Mouse (Mus musculus) hindbrain, embryonic 11.5 days (tissue): ENCODE data around the gene Cd24a. TPM values are rescaled to one million over a fixed set of nuclear protein-coding genes. Genes with fewer than 3 reads are reported as not detected.

Source experiments
- ATAC-seq: fragments of 200-750 bp; cut with Nextera tagmentation; 2 replicates; pipeline ENCODE4 v1.8.0; 2017; ENCODE audit warnings: mild to moderate bottlenecking, moderate TSS enrichment, moderate library complexity; ENCODE audit not compliant: low FRiP score
- DNase-seq: peaks from one replicate; pipeline ENCODE4 v3.0.0-alpha.2; 2015; ENCODE audit warnings: low spot score
- H3K27ac ChIP-seq: fragments of 300-500 bp; sonication (generic); 2 replicates; pipeline ENCODE4 v1.5.1; 2014; ENCODE audit warnings: mild to moderate bottlenecking, low read depth, low read length
- H3K27me3 ChIP-seq: fragments of 300-500 bp; sonication (generic); 2 replicates; pipeline ENCODE4 v1.6.1; 2014; ENCODE audit warnings: mild to moderate bottlenecking, low read length, moderate library complexity, mixed read lengths; ENCODE audit not compliant: control insufficient read depth, insufficient read depth
- H3K36me3 ChIP-seq: fragments of 300-500 bp; sonication (generic); 2 replicates; pipeline ENCODE4 v1.6.1; 2014; ENCODE audit warnings: mild to moderate bottlenecking, low read length, moderate library complexity, mixed read lengths; ENCODE audit not compliant: control insufficient read depth, insufficient read depth
- H3K4me1 ChIP-seq: fragments of 300-500 bp; sonication (generic); replicated peaks from 2 replicates; pipeline ENCODE4 v1.6.1; 2014; ENCODE audit warnings: low read length, mixed read lengths; ENCODE audit not compliant: control insufficient read depth, insufficient read depth
- H3K4me2 ChIP-seq: fragments of 300-500 bp; sonication (generic); replicated peaks from 2 replicates; pipeline ENCODE4 v1.6.1; 2014; ENCODE audit warnings: mild to moderate bottlenecking, low read depth, low read length
- H3K4me3 ChIP-seq: fragments of 300-500 bp; sonication (generic); 2 replicates; pipeline ENCODE4 v1.5.1; 2014; ENCODE audit warnings: low read depth, low read length
- H3K9ac ChIP-seq: fragments of 300-500 bp; sonication (generic); 2 replicates; pipeline ENCODE4 v1.6.1; 2014; ENCODE audit warnings: low read depth, low read length
- H3K9me3 ChIP-seq: fragments of 300-500 bp; sonication (generic); 2 replicates; pipeline ENCODE4 v1.6.1; 2016; ENCODE audit warnings: low read length; ENCODE audit not compliant: control insufficient read depth
- WGBS: fragments of 180-500 bp; shearing (Covaris S2); extraction: QIAGEN DNeasy Blood & Tissue Kit; methylation state at CpG from one replicate; pipeline ENCODE4 v1.1.7; 2014; 5-methylcytosine and 5-hydroxymethylcytosine counted together
- polyA plus RNA-seq: library from polyadenylated mRNA; unstranded; fragments of >200 nt; fragmentation: Nextera tagmentation; extraction: Ambion mirVana; gene quantifications from 2 replicates; pipeline ENCODE4 v1.2.1, GENCODE M21; 2014

Cd24a gene
- polyA plus RNA-seq, 1 experiment from 2014 or later, result 816 TPM

DNA sequence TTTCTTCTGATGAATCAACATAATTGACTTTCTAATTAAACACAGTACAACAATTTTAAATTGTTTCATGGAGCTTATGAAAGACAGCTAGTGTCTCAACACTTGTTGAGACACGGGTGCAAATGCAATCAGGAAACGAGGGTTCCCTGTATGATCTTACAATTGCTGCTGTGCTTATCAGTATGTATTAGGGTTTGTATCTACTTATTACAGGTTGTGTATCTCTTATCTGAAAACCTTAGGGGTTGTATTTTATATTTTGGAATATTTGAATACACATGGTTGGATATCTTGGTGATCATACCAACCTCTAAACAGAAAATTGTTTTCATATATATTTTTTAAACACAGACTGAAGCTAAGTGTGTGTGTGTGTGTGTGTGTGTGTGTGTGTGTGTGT, 16.1 kb downstream of the Cd24a start:
- Histone ChIP-seq H3K27ac (no peak overlapping the region), H3K4me2 (no peak overlapping the region), H3K4me1 (no peaks in the 10 kb centered on the region), H3K9ac (no peak overlapping the region), H3K36me3 (no peaks in the 10 kb centered on the region), H3K27me3 (no peaks in the 10 kb centered on the region), H3K4me3 (no peak overlapping the region), H3K9me3 (no peaks in the 10 kb centered on the region)
- DNase-seq, result no peak
- 89% methylated on average over 2 of the region's 2 CpGs for WGBS
- no peak for ATAC-seq

DNA sequence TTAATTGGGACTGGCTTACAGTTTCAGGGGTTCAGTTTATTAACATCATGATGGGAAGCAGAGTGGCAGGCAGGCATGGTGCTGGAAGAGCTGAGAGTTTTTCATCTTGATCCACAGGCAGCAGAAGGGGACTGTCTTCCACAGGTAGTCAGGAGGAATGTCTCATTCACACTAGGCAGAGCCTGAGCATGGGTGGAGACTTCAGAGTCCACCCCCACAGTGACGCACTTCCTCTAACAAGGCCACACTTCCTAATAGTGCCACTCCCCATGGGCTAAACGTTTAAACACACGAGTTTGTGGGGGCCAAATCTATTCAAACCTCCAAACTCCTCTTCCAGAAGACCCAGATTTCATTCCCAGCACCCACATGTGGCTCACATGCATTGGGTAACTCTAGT, 16.8 kb downstream of the Cd24a start:
- WGBS, result 76% methylated on average over 3 of the region's 3 CpGs
- no peak for DNase-seq
- Histone ChIP-seq H3K4me1 (no peaks in the 10 kb centered on the region), H3K9ac (no peak overlapping the region), H3K36me3 (no peaks in the 10 kb centered on the region), H3K4me2 (no peak overlapping the region), H3K9me3 (no peaks in the 10 kb centered on the region), H3K27me3 (no peaks in the 10 kb centered on the region), H3K4me3 (no peak overlapping the region), H3K27ac (no peak overlapping the region)
- no peak for ATAC-seq

- Histone ChIP-seq H3K4me1 (no peaks in the 10 kb centered on the region), H3K4me3 (no peak overlapping the region), H3K27me3 (no peaks in the 10 kb centered on the region), H3K4me2 (no peak overlapping the region), H3K9me3 (no peaks in the 10 kb centered on the region), H3K36me3 (no peaks in the 10 kb centered on the region), H3K27ac (no peak overlapping the region), H3K9ac (no peak overlapping the region)
- WGBS, result 78% methylated on average over 2 of the region's 2 CpGs
- no peak for ATAC-seq
- no peak for DNase-seq
Observed at GRCm38 (mm10) chr10:43598067-43598726, 20.1 kb downstream of the Cd24a start.

- no peak overlapping the region for H3K4me3 ChIP-seq
- no peak overlapping the region for H3K27ac ChIP-seq
- no peaks in the 10 kb centered on the region for H3K4me1 ChIP-seq
- no peaks in the 10 kb centered on the region for H3K9me3 ChIP-seq
- 86% methylated on average over 1 of the region's 1 CpGs for WGBS
- ATAC-seq (no peak), DNase-seq (no peak)
- H3K9ac ChIP-seq, result no peak overlapping the region
- no peaks in the 10 kb centered on the region for H3K27me3 ChIP-seq
- H3K4me2 ChIP-seq, result no peak overlapping the region
- no peaks in the 10 kb centered on the region for H3K36me3 ChIP-seq
Observed at GRCm38 (mm10) chr10:43601039-43601438, 23.0 kb downstream of the Cd24a start.

DNA sequence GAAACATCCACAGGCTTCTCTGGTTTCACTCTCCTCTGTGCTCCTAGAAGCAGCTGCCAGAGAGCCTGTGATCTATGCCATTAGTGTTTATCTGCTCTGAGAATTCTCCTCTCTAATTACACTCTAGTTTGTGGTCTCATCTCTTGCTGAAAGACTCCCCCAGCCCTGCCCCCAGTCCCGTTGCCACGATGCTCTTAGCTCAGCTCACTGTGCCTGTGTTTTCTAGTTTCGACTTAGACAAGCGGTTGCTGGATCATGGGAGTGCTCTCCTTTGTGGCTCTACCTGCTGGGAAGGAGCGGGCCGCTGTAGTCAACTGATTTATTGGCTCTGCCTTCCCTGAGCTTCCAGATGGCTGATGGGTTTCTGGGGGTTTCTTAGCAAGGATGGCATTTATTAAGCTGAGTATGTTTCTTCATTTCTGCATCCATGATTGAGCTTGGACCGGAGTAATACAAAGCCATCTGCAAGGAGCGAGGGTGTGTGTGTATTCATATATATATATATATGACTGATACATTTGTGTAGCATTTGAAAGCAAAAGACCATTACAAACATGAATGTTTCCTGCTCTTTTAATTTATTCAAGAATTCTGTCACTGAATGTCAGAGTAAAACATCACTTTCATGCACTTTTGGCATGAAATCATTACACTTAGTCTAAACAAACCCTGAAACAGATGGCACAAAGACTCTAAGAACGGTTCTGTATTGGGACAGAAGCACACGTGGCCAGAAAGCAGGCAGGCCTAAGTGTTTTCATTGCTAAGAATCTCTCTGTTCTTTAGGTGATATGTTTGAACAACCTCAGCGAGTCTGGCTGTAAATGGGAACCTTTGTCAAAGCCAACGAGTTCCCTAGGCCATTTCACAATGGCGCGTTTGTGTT, 23.7 kb downstream of the Cd24a start:
- H3K4me2 ChIP-seq, result no peak overlapping the region
- no peaks in the 10 kb centered on the region for H3K4me1 ChIP-seq
- no peaks in the 10 kb centered on the region for H3K9me3 ChIP-seq
- 0 out of 2 replicates have a peak overlapping the region, but pooled peaks have one; percentile 30 for H3K27ac ChIP-seq
- no peak overlapping the region for H3K9ac ChIP-seq
- no peaks in the 10 kb centered on the region for H3K36me3 ChIP-seq
- WGBS, result 61% methylated on average over 14 of the region's 14 CpGs
- H3K27me3 ChIP-seq, result no peaks in the 10 kb centered on the region
- no peak overlapping the region for H3K4me3 ChIP-seq
- no peak for ATAC-seq
- DNase-seq, result no peak

DNA sequence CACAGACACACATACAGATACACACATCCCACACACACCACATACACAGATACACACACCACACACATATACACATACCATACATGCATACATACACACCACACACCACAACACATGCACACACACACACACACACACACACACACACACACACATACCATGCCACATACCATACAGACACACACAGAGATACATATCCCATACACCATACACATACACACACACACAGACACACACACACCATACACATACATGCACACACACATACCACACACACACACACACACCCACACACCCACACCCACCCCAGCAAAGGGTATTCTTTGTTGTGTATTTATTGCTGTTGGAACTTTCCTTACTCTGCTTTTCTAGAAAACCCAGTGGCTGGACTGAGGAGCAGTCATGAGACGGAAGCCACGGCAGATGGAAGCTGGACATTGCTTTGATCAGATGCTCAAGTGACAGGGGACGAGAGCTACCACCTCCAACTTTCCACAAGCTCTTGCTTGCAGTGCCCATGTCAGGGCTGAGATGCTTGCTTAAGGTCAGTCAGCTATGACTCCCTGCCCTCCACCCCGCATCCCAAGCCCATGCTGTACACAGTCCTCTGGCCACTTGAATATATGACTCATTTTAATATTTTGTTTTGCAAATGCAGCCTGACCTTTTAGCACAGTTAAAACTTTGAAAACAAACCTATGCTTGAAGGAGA, 26.0 kb downstream of the Cd24a start:
- no peaks in the 10 kb centered on the region for H3K36me3 ChIP-seq
- H3K27ac ChIP-seq, result no peak overlapping the region
- DNase-seq, result no peak
- no peak for ATAC-seq
- no peaks in the 10 kb centered on the region for H3K27me3 ChIP-seq
- no peak overlapping the region for H3K4me2 ChIP-seq
- no peak overlapping the region for H3K4me3 ChIP-seq
- WGBS, result 87% methylated on average over 4 of the region's 4 CpGs
- no peak overlapping the region for H3K9ac ChIP-seq
- no peaks in the 10 kb centered on the region for H3K9me3 ChIP-seq
- H3K4me1 ChIP-seq, result no peaks in the 10 kb centered on the region

DNA sequence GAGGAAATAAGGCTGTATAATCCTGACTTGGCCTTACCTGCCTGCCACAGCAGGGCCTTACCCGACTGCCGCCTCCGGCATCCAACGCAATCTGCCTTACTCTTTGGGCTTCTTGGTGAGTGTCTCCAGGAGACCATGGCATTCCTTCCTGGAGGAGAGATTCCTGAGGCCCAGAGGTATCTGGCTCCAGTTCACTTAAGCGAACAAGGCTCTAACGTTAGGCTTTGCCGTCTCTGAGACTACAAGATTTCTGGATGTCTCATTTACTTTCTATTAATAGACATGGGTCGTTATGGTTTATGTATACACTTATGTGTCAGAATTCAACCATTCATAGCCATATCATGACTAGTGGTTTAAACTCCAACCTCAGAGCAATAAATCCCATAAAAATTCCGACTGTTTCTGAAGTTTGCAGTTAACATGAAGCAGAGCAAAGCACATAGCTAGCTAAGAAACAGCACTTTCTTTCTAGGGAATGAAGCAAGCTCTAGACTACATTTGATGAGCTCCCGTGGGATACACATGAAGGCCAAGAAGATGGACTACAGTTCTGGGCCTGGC, 26.7 kb downstream of the Cd24a start:
- no peak for ATAC-seq
- Histone ChIP-seq H3K4me2 (no peak overlapping the region), H3K36me3 (no peaks in the 10 kb centered on the region), H3K27ac (no peak overlapping the region), H3K4me3 (no peak overlapping the region), H3K27me3 (no peaks in the 10 kb centered on the region), H3K9ac (no peak overlapping the region), H3K9me3 (no peaks in the 10 kb centered on the region), H3K4me1 (no peaks in the 10 kb centered on the region)
- WGBS, result 88% methylated on average over 10 of the region's 10 CpGs
- DNase-seq, result no peak

- ATAC-seq (no peak), DNase-seq (no peak)
- H3K27me3 ChIP-seq, result no peaks in the 10 kb centered on the region
- no peak overlapping the region for H3K9ac ChIP-seq
- H3K27ac ChIP-seq, result no peak overlapping the region
- no peaks in the 10 kb centered on the region for H3K4me1 ChIP-seq
- 85% methylated on average over 7 of the region's 7 CpGs for WGBS
- H3K4me3 ChIP-seq, result no peak overlapping the region
- H3K4me2 ChIP-seq, result no peak overlapping the region
- H3K36me3 ChIP-seq, result no peaks in the 10 kb centered on the region
- no peaks in the 10 kb centered on the region for H3K9me3 ChIP-seq
Observed at GRCm38 (mm10) chr10:43605901-43606300, 27.8 kb downstream of the Cd24a start.
